In the genomic region with DNA sequence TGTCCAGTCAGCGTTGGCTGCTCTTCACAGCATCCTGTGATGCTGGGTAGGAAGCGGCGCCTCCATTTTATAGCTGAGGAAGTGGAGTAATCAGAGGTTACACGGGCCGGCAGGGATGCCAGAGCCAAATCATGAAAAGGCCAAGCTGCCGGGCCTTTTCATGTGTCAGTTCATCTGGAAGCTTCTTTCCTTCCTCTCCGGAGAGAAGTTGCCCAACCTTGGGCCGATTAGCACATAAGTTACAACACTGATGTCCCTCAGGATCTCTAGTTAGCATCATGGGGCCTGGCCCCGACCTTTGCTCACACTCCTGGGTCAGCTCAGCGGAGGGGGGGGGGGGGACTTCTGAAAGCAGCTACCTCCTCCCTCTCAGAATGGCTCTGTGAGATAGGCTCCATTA, we compare ENCODE assay signal across 8 mouse cellular contexts. TPM values are rescaled to one million over a fixed set of nuclear protein-coding genes. Genes with fewer than 3 reads are reported as not detected.
DNase-seq lines count a peak whose midpoint lies in the region; ATAC-seq and TF ChIP-seq lines count a peak whose summit lies in the region.

No protein-coding gene starts in this region.

- WGBS in heart, embryonic 10.5 days = 43% methylated on average over 10 of the region's 10 CpGs

- peak overlapping the region; percentile 59 for H3K27ac ChIP-seq in heart, embryonic 10.5 days
- no peak overlapping the region for H3K27ac ChIP-seq in layer of hippocampus, adult 2 months

- peaks cover 59% of the 10 kb centered on the region for H3K4me1 ChIP-seq in E14TG2a.4 (replicated peaks; ENCODE audit: low read depth, low read length)
- peaks cover 49% of the 10 kb centered on the region for H3K4me1 ChIP-seq in heart, embryonic 10.5 days

- peak; percentile 91 for DNase-seq in adrenal gland, adult 2 months
- no peak for DNase-seq in heart, embryonic 10.5 days (ENCODE audit: low spot score)
- peak; percentile 86 for DNase-seq in kidney, postnatal 14 days
- peak; percentile 87 for DNase-seq in lung, postnatal 36 days
- DNase-seq in layer of hippocampus, adult 2 months (ENCODE audit: low spot score in 2 of 2) = no peak
- DNase-seq in frontal cortex, adult 2 months (ENCODE audit: extremely low spot score in 1 of 2, low spot score in 1 of 2) = no peak

- ATAC-seq in megakaryocyte-erythroid progenitor cell, adult 5-6 weeks (replicated peaks; ENCODE audit: low FRiP score, low TSS enrichment, poor library complexity, severe bottlenecking) = no peak

- peaks cover 29% of the 10 kb centered on the region for H3K36me3 ChIP-seq in E14TG2a.4 (ENCODE audit: insufficient read depth, low read length)
- peaks cover 19% of the 10 kb centered on the region for H3K36me3 ChIP-seq in heart, embryonic 10.5 days

- no peaks in the 10 kb centered on the region for H3K27me3 ChIP-seq in E14TG2a.4 (ENCODE audit: insufficient read depth, low read length)
- H3K27me3 ChIP-seq in heart, embryonic 10.5 days (ENCODE audit: insufficient read depth, poor library complexity, severe bottlenecking) = no peaks in the 10 kb centered on the region

- H3K4me3 ChIP-seq in E14TG2a.4 (replicated peaks; ENCODE audit: low read length) = 0 out of 2 replicates have a peak overlapping the region, but pooled peaks have one; percentile 23
- H3K4me3 ChIP-seq in heart, embryonic 10.5 days = no peak overlapping the region
- no peak overlapping the region for H3K4me3 ChIP-seq in layer of hippocampus, adult 2 months

- H3K9me3 ChIP-seq in E14TG2a.4 (ENCODE audit: low read length) = no peaks in the 10 kb centered on the region
- no peaks in the 10 kb centered on the region for H3K9me3 ChIP-seq in heart, embryonic 10.5 days

- no peak for TF ChIP-seq CTCF in E14TG2a.4 (conservative IDR thresholded peaks at IDR 0.05; ENCODE audit: low read length)
- TF ChIP-seq CTCF in layer of hippocampus, adult 2 months (conservative IDR thresholded peaks at IDR 0.05) = no peak

RNA-seq across cellular contexts. Expression of gene Dusp6, which starts 7.4 kb away (rescaled TPM):
- total RNA-seq in adrenal gland, adult 2 months (2021) = 100 to 1,000 TPM in 1 of 2 experiments, 10 to 100 TPM in 1; 70.4 to 146 TPM
- 105 TPM in 2 replicates for polyA plus RNA-seq in adrenal gland, adult 2 months (2012; rRNA removed)
- 58.5 and 65.3 TPM in 2 replicates for polyA plus RNA-seq in heart, embryonic 10.5 days (2016; fragmentation: Nextera tagmentation; extraction: Ambion mirVana)
- total RNA-seq in layer of hippocampus, adult 2 months (2021) = 10 to 100 TPM; 64.9 to 66.7 TPM
- polyA plus RNA-seq in frontal cortex, adult 2 months (2012; rRNA removed) = 50.5 and 60.8 TPM in 2 replicates
- 5.4 and 14.8 TPM in 2 replicates for total RNA-seq in megakaryocyte-erythroid progenitor cell, adult 5-6 weeks (2014; fragmentation: Nextera tagmentation)
- total RNA-seq in megakaryocyte-erythroid progenitor cell, adult 5-6 weeks (2017) = 20.6 and 20.9 TPM in 2 replicates

Comparison
In these comparisons a context has a peak if more than half of its experiments do, and no peak if none do; other contexts are left out.
1. DNase-seq: peak in adrenal gland, adult 2 months (single experiment), kidney, postnatal 14 days (single experiment) and lung, postnatal 36 days (single experiment); none in heart, embryonic 10.5 days (single experiment), layer of hippocampus, adult 2 months (0 of 2) and frontal cortex, adult 2 months (0 of 2).